Mouse (Mus musculus) kidney, embryonic 15.5 days (tissue): ENCODE results near the gene Cdipt. TPM values are rescaled to one million over a fixed set of nuclear protein-coding genes. Genes with fewer than 3 reads are reported as not detected.

Experiments
- ATAC-seq: fragments of 200-750 bp; cut with Nextera tagmentation; replicated peaks from 2 replicates; pipeline ENCODE4 v1.8.0; 2017; ENCODE audit warnings: moderate TSS enrichment; ENCODE audit not compliant: low FRiP score
- H3K27ac ChIP-seq: fragments of 300-500 bp; sonication (generic); 2 replicates; pipeline ENCODE4 v1.5.1; 2015; ENCODE audit warnings: mild to moderate bottlenecking, inconsistent platforms
- H3K27me3 ChIP-seq: fragments of 300-500 bp; sonication (generic); 2 replicates; pipeline ENCODE4 v1.6.1; 2015; ENCODE audit warnings: inconsistent platforms
- H3K36me3 ChIP-seq: fragments of 300-500 bp; sonication (generic); 2 replicates; pipeline ENCODE4 v1.6.1; 2015; ENCODE audit warnings: inconsistent platforms
- H3K4me1 ChIP-seq: fragments of 300-500 bp; sonication (generic); 2 replicates; pipeline ENCODE4 v1.6.1; 2015; ENCODE audit warnings: inconsistent platforms
- H3K4me2 ChIP-seq: fragments of 300-500 bp; sonication (generic); 2 replicates; pipeline ENCODE4 v1.6.1; 2015; ENCODE audit warnings: moderate library complexity, mild to moderate bottlenecking, inconsistent platforms
- H3K4me3 ChIP-seq: fragments of 300-500 bp; sonication (generic); replicated peaks from 2 replicates; pipeline ENCODE4 v1.5.1; 2015; ENCODE audit warnings: mild to moderate bottlenecking, inconsistent platforms
- H3K9ac ChIP-seq: fragments of 300-500 bp; sonication (generic); 2 replicates; pipeline ENCODE4 v1.6.1; 2015; ENCODE audit warnings: mild to moderate bottlenecking, inconsistent platforms
- H3K9me3 ChIP-seq: fragments of 300-500 bp; sonication (generic); replicated peaks from 2 replicates; pipeline ENCODE4 v1.6.1; 2016; ENCODE audit warnings: inconsistent platforms
- WGBS: fragments of 180-500 bp; shearing (Covaris S2); methylation state at CpG from one replicate; pipeline ENCODE4 v1.1.7; 2015; ENCODE audit warnings: mixed read lengths; 5-methylcytosine and 5-hydroxymethylcytosine counted together
- polyA plus RNA-seq: library from polyadenylated mRNA; unstranded; fragments of >200 nt; fragmentation: Nextera tagmentation; extraction: Ambion mirVana; gene quantifications from 2 replicates; pipeline ENCODE4 v1.2.1, GENCODE M21; 2015

Cdipt gene
- polyA plus RNA-seq = 106 and 115 TPM in 2 replicates

- H3K4me1 ChIP-seq = peaks cover 25% of the 10 kb centered on the region
- no peaks in the 10 kb centered on the region for H3K9me3 ChIP-seq
- peak within 1 kb of the TSS; percentile 99 for H3K9ac ChIP-seq
- peak within 1 kb of the TSS; percentile 100 for H3K4me3 ChIP-seq
- WGBS = 5% methylated on average over 1 of the region's 1 CpGs
- H3K27me3 ChIP-seq = no peaks in the 10 kb centered on the region
- H3K4me2 ChIP-seq = peak within 1 kb of the TSS; percentile 79
- peak within 1 kb of the TSS; percentile 92 for H3K27ac ChIP-seq
- peaks cover 29% of the 10 kb centered on the region for H3K36me3 ChIP-seq
- ATAC-seq = no peak
These were observed at the start of gene Cdipt for GRCm38 (mm10) chr7:126975893-126975949. Gene Cdipt (plus strand): TSS chr7:126975914.

GRCm38 (mm10) chr7:126926299-126926698 is 49.4 kb upstream of the Cdipt start:
- H3K27ac ChIP-seq = no peak overlapping the region

GRCm38 (mm10) chr7:126928384-126929037 is 47.2 kb upstream of the Cdipt start, which contains the start of gene Kctd13:
Gene Kctd13 (plus strand): TSS chr7:126928879.
- no peaks in the 10 kb centered on the region for H3K9me3 ChIP-seq
- 4% methylated on average over 56 of the region's 56 CpGs for WGBS
- peaks cover 14% of the 10 kb centered on the region for H3K4me1 ChIP-seq
- no peaks in the 10 kb centered on the region for H3K27me3 ChIP-seq
- H3K36me3 ChIP-seq = peaks cover 16% of the 10 kb centered on the region
- peak within 1 kb of the TSS; percentile 80 for H3K9ac ChIP-seq
- peak within 1 kb of the TSS; percentile 82 for H3K27ac ChIP-seq
- peak within 1 kb of the TSS; percentile 91 for H3K4me2 ChIP-seq
- peak within 1 kb of the TSS; percentile 79 for H3K4me3 ChIP-seq
- peak; percentile 98 for ATAC-seq

More at GRCm38 (mm10) chr7:126926299-126926698, 49.4 kb upstream of the Cdipt start:
- no peaks in the 10 kb centered on the region for H3K9me3 ChIP-seq
- no peak for ATAC-seq
- no peak overlapping the region for H3K4me3 ChIP-seq
- 43% methylated on average over 3 of the region's 3 CpGs for WGBS
- peaks cover 8% of the 10 kb centered on the region for H3K36me3 ChIP-seq
- H3K4me2 ChIP-seq = no peak overlapping the region
- H3K4me1 ChIP-seq = peaks cover 22% of the 10 kb centered on the region
- H3K27me3 ChIP-seq = no peaks in the 10 kb centered on the region
- H3K9ac ChIP-seq = no peak overlapping the region

- under 1% methylated on average over 27 of the region's 27 CpGs for WGBS
- Histone ChIP-seq H3K9ac (peak overlapping the region; percentile 80), H3K9me3 (no peaks in the 10 kb centered on the region), H3K4me3 (peak overlapping the region; percentile 79), H3K27ac (peak overlapping the region; percentile 82), H3K4me1 (peaks cover 14% of the 10 kb centered on the region), H3K36me3 (peaks cover 16% of the 10 kb centered on the region), H3K4me2 (peak overlapping the region; percentile 91), H3K27me3 (no peaks in the 10 kb centered on the region)
- peak; percentile 71 for ATAC-seq
These were observed 46.7 kb upstream of the Cdipt start for GRCm38 (mm10) chr7:126929046-126929445.

- no peak for ATAC-seq
- WGBS = 93% methylated on average over 2 of the region's 2 CpGs
- Histone ChIP-seq H3K9me3 (no peaks in the 10 kb centered on the region), H3K4me2 (no peak overlapping the region), H3K9ac (no peak overlapping the region), H3K36me3 (peaks cover 47% of the 10 kb centered on the region), H3K27ac (no peak overlapping the region), H3K4me3 (no peak overlapping the region), H3K27me3 (no peaks in the 10 kb centered on the region), H3K4me1 (peaks cover 10% of the 10 kb centered on the region)
These were observed 43.1 kb upstream of the Cdipt start for GRCm38 (mm10) chr7:126932652-126933051.

GRCm38 (mm10) chr7:126941171-126941570 is 34.5 kb upstream of the Cdipt start:
- Histone ChIP-seq H3K36me3 (peaks cover 50% of the 10 kb centered on the region), H3K4me3 (no peak overlapping the region), H3K4me1 (no peaks in the 10 kb centered on the region), H3K27me3 (no peaks in the 10 kb centered on the region), H3K9me3 (no peaks in the 10 kb centered on the region), H3K27ac (no peak overlapping the region), H3K9ac (no peak overlapping the region), H3K4me2 (no peak overlapping the region)
- WGBS = 54% methylated on average over 6 of the region's 6 CpGs
- no peak for ATAC-seq

GRCm38 (mm10) chr7:126941801-126942200 is 33.9 kb upstream of the Cdipt start:
- Histone ChIP-seq H3K27me3 (no peaks in the 10 kb centered on the region), H3K4me1 (no peaks in the 10 kb centered on the region), H3K27ac (no peak overlapping the region), H3K9ac (no peak overlapping the region), H3K36me3 (peaks cover 45% of the 10 kb centered on the region), H3K4me3 (no peak overlapping the region), H3K9me3 (no peaks in the 10 kb centered on the region), H3K4me2 (no peak overlapping the region)
- no peak for ATAC-seq
- 79% methylated on average over 5 of the region's 5 CpGs for WGBS

- no peaks in the 10 kb centered on the region for H3K9me3 ChIP-seq
- no peak for ATAC-seq
- peaks cover 40% of the 10 kb centered on the region for H3K36me3 ChIP-seq
- no peak overlapping the region for H3K27ac ChIP-seq
- H3K4me1 ChIP-seq = peaks cover 15% of the 10 kb centered on the region
- no peak overlapping the region for H3K4me3 ChIP-seq
- H3K27me3 ChIP-seq = peaks cover 17% of the 10 kb centered on the region
- no peak overlapping the region for H3K4me2 ChIP-seq
- WGBS = 43% methylated on average over 3 of the region's 3 CpGs
- H3K9ac ChIP-seq = no peak overlapping the region
These were observed 29.2 kb upstream of the Cdipt start for GRCm38 (mm10) chr7:126946530-126946929.

- no peak overlapping the region for H3K27ac ChIP-seq
- no peak overlapping the region for H3K4me3 ChIP-seq
- WGBS = 87% methylated on average over 10 of the region's 10 CpGs
- no peak for ATAC-seq
- no peak overlapping the region for H3K9ac ChIP-seq
- H3K4me1 ChIP-seq = peaks cover 22% of the 10 kb centered on the region
- H3K36me3 ChIP-seq = peaks cover 25% of the 10 kb centered on the region
- H3K4me2 ChIP-seq = no peak overlapping the region; the same call in 1 of the 2 replicates
- H3K9me3 ChIP-seq = no peaks in the 10 kb centered on the region
- peaks cover 36% of the 10 kb centered on the region for H3K27me3 ChIP-seq
These were observed 27.1 kb upstream of the Cdipt start for GRCm38 (mm10) chr7:126948626-126949025.

- H3K36me3 ChIP-seq = peaks cover 17% of the 10 kb centered on the region
- no peaks in the 10 kb centered on the region for H3K9me3 ChIP-seq
- peaks cover 39% of the 10 kb centered on the region for H3K27me3 ChIP-seq
- H3K4me3 ChIP-seq = peak within 1 kb of the TSS; percentile 54
- H3K27ac ChIP-seq = no peak within 1 kb of the TSS
- peak; percentile 38 for ATAC-seq
- peaks cover 22% of the 10 kb centered on the region for H3K4me1 ChIP-seq
- under 1% methylated on average over 21 of the region's 21 CpGs for WGBS
- peak within 1 kb of the TSS; percentile 43 for H3K9ac ChIP-seq
- peak within 1 kb of the TSS; percentile 100 for H3K4me2 ChIP-seq
These were observed 26.3 kb upstream of the Cdipt start, which contains the start of gene Asphd1 for GRCm38 (mm10) chr7:126949403-126949792. Gene Asphd1 (minus strand): TSS chr7:126949582.

GRCm38 (mm10) chr7:126949793-126950646 is 25.7 kb upstream of the Cdipt start, which contains the start of gene Sez6l2:
Gene Sez6l2 (plus strand): TSS chr7:126950563.
- peak; percentile 89 for ATAC-seq
- WGBS = under 1% methylated on average over 42 of the region's 42 CpGs
- H3K9me3 ChIP-seq = no peaks in the 10 kb centered on the region
- peak within 1 kb of the TSS; percentile 100 for H3K4me2 ChIP-seq
- H3K36me3 ChIP-seq = peaks cover 11% of the 10 kb centered on the region
- peak within 1 kb of the TSS; percentile 43 for H3K9ac ChIP-seq
- H3K4me3 ChIP-seq = peak within 1 kb of the TSS; percentile 54
- peaks cover 39% of the 10 kb centered on the region for H3K27me3 ChIP-seq
- H3K4me1 ChIP-seq = peaks cover 22% of the 10 kb centered on the region
- H3K27ac ChIP-seq = no peak within 1 kb of the TSS
